Mouse (Mus musculus): ENCODE data around the gene Dnah14. TPM values are rescaled to one million over a fixed set of nuclear protein-coding genes. Genes with fewer than 3 reads are reported as not detected.
A peak's percentile ranks its signal among the peaks of the same experiment; 100 is the strongest.

The Dnah14 gene
- polyA plus RNA-seq, 2 experiments from 2014 or later: 3.3 to 3.4 TPM

DNA sequence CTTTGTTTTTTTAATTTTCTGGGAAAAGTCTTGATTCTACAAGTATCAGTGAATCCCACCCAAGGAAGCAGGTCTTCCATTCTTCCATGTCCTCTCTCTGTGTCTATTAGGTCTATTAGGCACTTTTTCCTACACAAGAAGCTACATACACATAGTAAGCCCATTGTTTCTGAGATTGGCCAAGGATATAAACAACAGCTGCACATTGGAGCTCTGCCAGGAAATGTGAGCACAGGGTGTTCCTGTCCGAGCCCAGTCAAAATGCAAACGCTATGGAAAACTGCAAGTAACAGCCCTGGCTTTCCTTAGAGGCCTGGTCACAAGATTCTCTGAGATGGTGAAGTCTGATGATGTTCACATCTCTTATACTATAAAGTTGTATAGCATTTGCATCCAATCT, 217.2 kb downstream of the Dnah14 start:
- ATAC-seq: no peak

DNA sequence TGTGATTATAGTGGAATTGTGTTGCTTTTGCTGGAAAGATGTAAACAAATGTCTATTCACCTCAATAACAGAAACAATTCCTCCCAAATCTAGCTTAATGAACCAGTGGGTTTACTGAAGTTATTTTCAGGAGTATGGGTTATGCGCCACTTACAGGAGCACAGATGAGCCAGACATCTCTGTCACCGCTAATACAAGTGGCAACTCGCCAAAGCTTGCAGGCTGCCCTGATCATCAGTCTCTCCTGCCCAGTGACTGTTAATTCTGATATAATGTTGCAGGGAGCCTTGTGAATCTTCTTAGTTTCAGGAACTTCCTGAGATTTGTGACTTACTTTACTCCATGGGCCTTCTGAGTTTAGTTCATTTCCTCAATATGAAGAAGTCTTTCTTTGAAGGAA, 223.6 kb downstream of the Dnah14 start:
- ATAC-seq: no peak

DNA sequence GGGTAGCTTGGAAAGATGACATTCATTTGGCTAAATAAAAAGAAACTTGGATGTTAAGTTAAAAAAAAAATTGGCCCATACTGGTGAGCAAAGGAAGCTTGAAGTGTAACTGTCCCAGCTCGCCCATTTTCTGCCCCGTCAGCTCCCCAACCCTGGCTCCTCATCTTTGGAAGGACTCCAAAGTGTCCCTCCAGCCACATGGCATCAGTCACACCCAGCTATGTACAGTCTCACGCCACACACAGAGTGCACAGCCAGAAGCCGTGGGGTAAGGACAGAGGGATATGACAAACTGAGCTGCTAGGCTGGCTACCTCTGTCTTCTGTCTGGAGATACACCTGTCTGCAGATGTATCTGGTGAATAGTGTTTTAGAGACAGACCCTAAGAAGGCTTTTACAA, 224.3 kb downstream of the Dnah14 start:
- ATAC-seq: no peak

DNA sequence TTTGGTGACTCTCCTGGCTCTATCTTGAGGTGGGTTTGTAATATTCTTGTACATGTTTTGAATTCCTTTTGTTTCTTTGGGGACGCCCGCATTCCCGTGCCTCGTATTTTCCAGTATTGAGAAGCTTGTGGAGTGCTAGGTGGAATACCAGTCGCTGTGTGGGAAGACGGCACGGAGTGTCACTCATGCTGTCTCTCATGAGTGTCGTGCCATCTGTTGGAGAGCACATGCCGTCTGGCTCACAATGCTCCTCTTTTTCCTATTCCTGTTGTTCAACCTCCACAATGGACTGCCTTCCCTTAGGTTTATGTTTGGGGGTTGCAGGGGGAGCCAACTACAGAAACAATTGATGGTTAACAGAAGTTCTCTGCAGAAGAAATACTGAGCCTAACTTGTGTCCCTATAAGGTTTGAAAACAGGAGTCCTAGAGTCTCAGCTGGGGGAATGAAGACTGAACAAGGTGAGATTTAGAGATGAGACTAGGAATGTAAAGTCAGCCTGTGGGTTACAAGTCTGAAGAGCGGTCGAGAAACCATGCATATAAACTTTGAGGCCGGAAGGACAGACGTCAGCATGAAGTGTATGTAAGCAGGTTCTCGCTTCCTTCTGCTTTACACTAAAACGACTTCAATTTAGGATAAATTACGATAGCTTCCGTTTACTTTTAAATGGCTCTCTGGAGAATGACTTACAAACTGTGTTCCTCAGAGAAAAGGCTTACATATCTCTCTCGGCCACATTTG, 235.3 kb downstream of the Dnah14 start:
- no peak for ATAC-seq

DNA sequence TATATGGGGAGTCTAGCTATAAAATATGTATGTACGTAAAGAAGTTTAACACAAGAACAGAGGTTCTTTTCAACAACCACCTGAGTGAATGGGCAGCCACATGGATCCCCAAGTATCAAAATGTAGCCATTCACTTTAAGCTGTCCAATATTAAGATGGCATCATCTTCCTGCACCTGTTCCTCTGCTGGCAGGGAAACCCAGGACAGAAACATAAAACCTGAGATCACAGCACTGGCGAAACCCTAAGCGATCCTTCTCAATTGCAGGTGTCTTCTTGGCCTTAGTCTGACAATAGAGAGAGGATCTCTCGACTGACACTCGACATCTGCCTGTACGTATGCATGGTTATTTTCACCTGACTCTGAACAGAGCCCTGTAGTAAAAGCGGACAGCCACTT, 250.4 kb downstream of the Dnah14 start:
- ATAC-seq: no peak

DNA sequence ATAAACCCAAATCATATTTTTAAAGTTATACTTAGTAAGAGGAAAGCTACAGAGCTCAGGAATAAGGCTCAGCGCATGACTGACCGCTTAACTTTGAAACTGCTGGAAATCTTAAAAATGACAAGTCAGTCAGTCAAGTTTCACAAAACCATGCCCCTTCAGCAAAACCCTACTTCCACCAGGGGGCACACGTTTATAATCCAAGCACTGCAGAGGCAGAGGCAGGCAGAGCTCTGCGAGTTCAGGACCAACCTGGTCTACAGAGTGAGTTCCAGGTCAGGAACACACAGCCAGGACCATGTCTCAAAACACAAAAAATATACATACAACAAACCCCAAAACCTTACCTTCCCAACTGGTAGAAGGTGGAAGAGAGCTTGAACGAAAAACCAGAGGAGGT, 252.0 kb downstream of the Dnah14 start:
- ATAC-seq: peak; percentile 68

DNA sequence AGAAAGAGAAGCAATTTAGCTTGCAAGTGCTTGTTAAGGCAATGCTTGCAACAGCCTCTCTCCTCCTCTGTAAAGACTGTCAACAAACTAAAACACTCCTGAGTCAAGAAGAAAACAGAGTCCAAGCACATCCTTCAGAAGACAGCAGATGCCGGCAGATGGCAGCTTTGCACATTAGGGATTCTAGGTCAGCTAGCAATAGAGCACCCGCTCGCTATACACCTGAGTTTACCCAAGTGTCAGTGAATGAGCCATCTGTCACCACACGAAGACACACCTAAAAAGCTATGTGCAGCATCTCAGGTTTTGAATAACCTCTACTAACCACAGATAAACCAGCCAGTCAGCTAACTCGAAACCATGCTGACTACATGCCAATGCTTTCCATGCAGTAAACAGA, 256.4 kb downstream of the Dnah14 start:
- no peak for ATAC-seq

DNA sequence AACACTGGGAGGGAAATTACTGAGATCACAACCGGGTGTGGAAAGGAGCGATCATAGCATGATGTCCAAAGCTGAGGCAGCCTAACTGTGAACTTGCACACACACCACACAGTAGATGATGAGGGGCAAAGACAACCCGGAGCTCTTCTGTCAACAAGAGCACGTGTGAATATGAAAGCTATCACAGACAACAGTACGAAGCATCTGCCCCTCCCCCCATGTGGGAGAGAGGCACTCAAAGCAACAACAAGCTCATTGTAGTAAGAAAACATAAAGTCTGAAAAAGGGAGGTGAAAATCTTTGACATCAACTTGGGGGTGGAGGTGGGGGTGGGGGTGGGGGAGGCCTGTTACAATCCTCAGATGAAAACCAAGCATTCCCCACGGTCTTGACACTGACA, 256.8 kb downstream of the Dnah14 start:
- ATAC-seq: no peak

DNA sequence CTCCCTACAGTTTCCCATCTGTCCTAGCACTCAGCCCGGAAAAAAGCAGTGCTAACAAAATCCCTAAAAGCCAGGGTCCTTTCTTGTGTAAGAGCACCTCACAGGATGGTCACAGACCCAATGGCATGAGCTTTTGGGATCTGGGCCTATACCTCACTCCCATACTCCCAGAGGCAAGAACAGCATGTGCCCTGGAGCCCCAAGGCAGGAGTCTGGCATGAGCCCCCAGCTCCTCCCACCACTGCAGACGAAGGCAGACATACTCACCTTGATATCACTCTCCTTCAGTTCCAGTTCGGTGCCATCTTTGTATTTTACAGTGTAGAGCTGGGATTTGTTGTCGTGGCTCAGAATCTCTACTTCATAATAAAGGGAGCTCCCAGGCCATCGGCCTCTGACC, 261.8 kb downstream of the Dnah14 start:
- no peak for ATAC-seq

DNA sequence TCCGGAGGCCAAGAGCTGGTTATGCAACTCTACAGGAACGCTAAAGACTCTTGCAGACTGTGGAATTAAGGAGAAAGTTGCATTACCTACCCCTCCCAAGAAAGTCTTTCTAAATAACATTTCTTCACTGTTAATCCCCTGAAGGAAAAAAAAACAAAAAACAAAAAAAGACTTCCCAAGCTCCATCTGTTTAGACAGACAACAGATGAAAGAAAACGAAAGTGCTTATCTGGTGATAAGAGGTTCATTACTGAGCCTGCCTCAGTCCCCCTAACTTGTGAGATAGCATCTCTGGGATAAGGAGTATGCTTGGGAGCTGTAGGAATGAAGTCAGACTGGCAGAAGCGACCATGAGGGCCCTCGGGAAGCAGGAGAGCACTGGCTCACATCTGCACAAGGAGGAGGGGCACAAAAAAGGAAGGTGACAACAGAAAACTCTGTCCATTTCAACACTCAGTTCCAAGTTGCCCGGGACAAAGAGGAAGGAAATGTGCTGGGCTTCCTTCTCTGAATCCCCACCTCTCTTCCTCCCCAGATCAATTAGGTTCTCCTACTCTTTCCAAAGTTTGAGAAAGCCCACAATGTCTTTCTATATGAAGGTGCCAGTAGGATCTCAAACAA, 263.5 kb downstream of the Dnah14 start:
- no peak for ATAC-seq

DNA sequence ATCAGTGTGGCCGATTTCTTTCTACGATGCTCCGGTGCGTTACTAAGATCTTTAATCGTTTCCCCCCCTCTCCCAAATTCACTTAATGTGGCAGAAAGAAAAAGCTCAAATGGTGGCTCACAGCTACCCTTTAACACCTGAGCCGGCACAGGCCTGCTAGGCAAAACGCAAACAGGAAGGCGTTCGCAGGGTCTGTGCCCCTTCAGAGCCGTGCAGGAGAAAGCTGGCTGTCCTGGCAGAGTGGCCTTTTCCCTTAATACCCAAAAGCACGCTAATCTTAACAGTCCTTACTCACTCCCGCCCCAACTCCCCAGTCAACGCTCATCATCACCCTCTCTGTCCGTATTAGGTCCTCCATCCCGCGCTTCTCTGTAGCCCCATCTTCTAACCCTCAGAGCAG, 265.0 kb downstream of the Dnah14 start:
- peak; percentile 8 for ATAC-seq

DNA sequence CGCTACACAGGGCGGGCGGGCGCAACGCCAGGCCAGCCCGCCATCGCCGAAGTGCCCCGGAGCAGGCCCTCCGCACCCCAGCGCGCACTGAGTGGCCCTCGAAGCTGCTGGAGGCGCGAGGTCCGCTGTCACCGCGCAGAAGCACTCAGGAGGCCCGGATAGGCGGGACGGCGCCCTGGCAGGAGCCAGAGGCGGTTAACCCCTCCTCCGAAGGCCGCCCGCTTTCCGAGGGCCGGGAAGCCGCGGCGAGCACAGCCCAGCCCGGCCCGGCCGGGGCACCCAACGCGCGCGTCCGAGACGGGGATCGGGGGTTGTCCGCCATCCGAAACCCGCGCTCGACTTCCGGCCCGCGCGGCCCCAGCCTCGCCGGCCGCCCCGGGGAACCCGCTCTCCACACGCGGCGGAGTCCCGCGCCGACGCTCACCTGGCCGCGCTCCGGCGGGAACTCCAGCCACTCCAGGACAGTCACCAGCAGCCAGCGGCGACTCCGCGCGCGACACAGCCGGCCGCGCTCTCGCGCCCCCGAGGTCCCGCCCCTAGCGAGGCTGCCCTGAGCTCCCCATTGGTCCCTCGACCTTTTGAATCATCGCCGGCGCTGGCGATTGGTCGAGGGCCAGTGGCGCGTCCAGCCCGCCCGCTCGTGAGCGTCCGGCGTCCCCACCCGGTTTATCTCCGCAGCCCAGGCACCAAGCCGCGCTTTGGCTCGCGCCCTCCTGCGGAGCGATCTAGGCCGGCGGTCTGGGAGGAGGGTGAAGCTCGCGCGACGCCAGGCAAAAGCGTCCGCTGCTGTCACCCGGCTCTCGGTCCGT, 265.7 kb downstream of the Dnah14 start:
- ATAC-seq: peak; percentile 78

DNA sequence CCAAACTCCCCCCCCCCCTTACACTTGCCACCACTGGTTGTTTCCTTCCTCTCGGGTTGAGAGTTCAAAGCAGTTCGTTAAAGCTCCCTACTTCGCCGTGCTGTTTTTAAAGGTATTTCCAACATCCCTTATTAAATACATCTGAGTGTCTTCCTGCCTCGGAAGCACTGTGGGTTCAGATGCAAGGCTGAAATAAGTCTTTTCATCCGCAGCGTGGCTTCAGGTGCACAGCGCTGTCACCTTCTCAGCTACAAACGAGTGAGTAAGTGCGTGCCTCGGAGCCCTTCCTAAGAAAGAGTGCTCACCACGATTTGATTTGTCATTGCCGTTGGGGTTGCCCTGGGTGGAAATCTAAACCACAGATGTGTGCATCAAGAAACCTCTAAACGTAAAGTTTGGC, 266.4 kb downstream of the Dnah14 start, which contains the start of gene Lbr:
Gene Lbr, minus strand, starts transcription at position 266 of the 400 bp plus-strand sequence.
- ATAC-seq: peak; percentile 32

DNA sequence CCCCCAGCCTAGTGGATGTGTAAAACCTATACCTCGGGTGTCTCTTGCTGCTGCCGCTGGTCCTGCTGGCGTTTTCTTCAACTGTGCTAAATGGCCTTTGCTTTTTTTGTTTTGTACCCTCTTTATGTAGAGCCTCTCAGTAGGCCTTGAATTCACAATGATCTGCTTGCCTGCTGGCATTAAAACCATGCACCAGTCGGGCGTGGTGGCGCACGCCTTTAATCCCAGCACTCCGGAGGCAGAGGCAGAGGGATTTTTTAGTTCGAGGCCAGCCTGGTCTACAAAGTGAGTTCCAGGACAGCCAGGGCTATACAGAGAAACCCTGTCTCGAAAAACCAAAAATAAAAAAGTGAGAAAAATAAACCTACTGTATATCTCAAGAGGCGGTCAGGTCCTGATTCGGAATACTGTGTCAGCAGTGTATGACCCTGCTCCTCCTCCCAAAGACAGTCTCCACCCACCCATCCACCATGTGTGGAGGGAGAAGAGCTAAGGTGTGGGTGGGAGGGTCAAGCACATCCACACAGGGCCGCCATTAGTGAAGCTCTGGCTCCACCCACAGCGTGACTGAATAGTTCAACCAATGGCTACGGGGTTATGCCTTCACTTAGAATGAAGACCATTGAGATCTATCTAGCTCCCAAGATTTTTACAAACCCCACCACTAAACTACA, 268.7 kb downstream of the Dnah14 start:
- no peak for ATAC-seq

DNA sequence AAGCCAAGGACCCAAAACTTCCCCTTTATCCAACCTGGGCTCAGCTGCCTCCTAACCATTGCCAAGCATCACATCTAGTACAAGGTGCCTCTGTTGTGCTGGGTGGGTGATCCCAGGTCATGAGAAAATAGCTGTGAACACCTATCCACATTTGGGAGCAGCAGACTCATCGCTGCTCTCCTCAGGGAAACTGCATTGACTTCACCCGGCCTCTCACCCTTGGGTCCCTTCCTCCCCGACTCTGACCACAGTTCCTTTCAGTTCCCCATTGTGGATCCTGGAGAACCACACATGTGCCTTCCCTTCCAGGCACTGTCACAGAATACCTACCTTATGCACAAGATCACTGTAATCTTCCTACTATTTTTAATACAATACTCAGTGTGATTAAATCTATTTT, 269.4 kb downstream of the Dnah14 start:
- ATAC-seq: no peak

DNA sequence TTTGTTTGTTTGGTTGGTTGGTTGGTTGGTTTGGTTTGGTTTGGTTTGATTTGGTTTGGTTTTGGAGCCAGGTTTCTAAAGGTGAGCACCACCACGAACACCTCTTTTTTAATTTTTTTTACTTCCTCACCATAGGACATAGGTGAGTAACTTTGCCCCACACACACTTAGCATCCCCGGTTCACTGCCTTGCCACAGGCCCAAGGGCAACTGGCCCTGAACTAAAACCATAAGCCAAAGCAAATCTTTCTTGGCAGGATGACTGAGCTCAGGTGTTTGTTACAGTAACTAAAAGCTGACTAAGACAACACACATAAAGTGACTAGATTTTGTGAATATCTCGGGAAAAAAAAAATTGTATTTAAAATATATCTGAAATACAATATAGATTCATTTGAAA, 271.0 kb downstream of the Dnah14 start:
- no peak for ATAC-seq

DNA sequence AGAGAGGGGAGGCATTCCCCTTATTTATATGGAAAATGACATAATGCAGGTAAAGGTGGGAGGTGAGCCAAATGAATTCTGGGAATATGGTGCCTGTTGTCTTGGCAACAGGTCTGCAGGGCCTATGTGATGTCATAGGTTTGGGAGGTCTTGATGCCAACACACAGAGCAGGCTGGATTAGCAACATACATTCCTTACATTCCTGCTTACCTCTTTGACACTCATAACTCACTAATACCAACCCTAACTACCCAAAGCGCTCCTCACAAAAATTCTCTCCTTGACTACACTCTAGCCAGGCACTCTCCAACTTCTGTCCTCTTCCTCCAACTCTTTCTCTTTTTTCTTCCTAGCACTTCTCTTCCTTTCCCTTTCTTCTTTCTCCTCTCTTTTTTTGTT, 271.9 kb downstream of the Dnah14 start:
- no peak for ATAC-seq

DNA sequence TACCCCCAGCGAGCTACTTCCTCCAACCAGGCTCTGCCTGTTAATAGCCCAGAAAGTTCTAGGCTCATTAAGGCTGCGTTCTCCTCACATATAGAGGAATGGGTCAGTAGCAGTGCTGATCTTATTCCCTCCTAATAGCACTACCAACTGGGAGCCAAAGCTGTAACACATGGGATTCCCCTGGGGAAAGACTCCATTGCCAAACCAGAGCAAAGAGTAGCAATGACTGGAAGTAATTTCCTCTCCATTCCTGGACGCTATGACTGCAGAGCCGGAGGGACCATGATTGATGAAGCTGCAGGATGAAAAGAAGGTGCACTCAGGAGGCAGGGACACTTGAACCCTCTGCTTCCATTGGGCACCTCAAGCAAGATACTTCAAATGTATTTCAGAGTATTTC, 274.1 kb downstream of the Dnah14 start:
- no peak for ATAC-seq

DNA sequence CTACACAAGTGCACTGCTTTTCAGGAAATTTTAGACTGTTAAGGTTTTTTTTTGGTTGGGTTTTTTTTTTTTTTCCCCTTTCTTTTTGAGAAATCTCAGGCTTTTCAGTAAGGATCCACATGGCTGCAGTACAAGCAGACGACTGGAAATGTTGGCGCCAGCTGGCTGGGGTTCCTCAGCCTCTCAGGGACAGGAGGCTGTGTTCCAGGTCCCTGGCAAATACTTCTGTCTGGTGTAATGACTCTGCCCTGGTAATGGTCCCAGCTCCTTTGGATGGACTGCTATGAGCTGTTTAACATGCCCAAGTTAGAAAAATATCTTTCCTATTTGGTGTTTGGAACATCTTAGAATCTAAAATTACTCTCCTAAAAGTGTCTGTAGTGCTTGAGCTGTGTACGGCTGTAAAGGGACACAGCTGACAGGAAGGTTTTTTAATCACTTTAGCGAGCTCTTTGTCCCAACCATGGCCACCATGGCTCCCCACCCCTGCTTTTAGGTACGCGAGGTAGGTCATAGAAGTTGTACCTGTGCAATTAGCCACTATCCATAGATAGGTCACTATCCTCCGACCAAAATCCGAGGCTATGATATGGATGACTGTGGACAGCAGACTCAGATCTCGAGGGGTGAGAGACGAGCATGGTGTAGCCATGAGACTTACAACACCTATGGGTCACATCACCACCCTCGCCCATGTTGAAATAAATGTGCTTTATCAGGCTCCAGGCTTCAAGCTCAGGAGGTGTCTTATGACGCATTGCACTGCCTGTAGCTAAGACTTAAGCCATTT, 275.4 kb downstream of the Dnah14 start:
- no peak for ATAC-seq

DNA sequence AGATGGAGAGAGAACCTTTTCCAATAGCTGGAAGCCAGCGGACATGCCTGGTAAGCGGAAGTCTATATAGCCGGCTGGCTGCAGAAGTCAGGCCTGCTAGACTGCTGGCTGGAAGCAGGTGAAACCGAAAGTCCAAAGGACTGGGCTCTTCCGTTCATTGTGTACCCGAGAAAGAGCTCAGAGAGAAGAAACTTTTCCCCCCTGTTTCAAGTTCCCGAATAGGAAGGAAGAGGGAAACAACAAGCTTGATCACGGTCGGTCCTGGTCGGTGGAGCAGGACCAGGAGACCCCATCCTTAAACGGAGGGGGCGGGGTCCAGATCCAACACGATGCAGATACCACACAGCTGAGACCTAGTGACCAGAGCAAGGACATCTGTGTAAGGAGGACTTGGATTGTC, 276.1 kb downstream of the Dnah14 start:
- peak; percentile 60 for ATAC-seq

DNA sequence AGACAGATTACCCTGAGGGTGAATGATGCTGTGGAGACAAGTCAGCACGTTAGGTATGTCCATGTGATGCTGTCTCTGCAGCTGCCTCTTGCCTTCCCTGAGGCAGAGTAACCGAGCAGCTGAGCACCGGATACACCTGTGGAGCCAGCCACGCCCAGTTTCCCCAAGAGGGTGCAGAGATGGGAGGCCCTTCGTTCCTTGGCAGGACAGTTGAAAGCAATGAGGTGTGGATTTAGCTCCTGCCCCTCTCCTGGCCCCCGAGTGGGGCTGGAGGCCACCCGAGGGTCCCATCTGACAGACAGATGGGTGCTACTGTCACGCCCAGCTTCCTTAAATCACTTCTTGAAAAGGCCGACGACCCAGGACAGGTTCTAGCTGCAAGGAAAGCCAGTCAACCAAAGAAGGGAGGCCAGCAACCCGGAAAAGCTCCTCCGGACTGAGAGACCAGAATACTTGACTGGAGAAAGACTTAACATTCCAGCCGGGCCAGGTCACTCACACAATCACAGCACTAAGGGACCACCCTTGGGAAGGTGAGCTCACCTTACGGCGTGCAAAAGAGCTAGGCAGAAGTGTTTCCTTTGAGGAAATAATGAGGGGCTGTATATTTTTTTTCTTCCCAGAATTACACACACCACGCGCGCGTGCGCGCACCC, 276.9 kb downstream of the Dnah14 start:
- peak; percentile 95 for ATAC-seq

DNA sequence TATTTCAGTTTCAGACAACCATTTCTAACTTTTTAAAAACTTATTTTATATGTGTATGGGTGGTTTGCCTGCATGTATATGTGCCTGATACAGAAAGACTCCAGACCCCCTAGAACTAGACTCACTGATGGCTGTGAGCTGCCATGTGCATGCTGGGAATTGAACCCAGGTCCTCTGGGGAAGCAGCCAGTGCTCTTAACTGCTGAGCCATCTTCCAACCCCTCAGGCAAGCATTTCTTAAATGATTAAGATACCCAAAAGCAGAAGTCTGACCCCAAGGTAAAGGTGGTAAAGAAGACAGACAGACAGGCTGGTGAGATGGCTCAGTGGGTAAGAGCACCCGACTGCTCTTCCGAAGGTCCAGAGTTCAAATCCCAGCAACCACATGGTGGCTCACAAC, 278.5 kb downstream of the Dnah14 start:
- no peak for ATAC-seq

Data from CD4-positive, CD25-positive, alpha-beta regulatory T cell, adult 4 months (primary cell).